Mouse (Mus musculus) gastrocnemius, postnatal 10 days (tissue): ENCODE data around the gene Phactr1. TPM values are rescaled to one million over a fixed set of nuclear protein-coding genes. Genes with fewer than 3 reads are reported as not detected.

ENCODE experiments used
- DNase-seq: peaks from one replicate; pipeline ENCODE4 v3.0.0; 2021; ENCODE audit warnings: mixed read lengths
- total RNA-seq, 2 experiments: library from RNA; stranded (reverse); gene quantifications; 2 replicates each; pipeline ENCODE4 v1.2.3; 2021

Gene Phactr1
- total RNA-seq, 2 experiments from 2014 or later, result 7.1 to 9.1 TPM

GRCm38 (mm10) chr13:42976967-42977366 is 296.5 kb downstream of the Phactr1 start:
- no peak for DNase-seq

GRCm38 (mm10) chr13:42980581-42980980 is 300.2 kb downstream of the Phactr1 start:
- no peak for DNase-seq

GRCm38 (mm10) chr13:42982646-42983045 is 302.2 kb downstream of the Phactr1 start:
- DNase-seq, result no peak

- no peak for DNase-seq
Measured at GRCm38 (mm10) chr13:42985806-42986205, 305.4 kb downstream of the Phactr1 start.

- DNase-seq, result no peak
Measured at GRCm38 (mm10) chr13:42987931-42988579, 307.6 kb downstream of the Phactr1 start.

GRCm38 (mm10) chr13:42989481-42989880 is 309.1 kb downstream of the Phactr1 start:
- DNase-seq, result no peak

- DNase-seq, result no peak
Measured at GRCm38 (mm10) chr13:42990051-42990450, 309.6 kb downstream of the Phactr1 start.

GRCm38 (mm10) chr13:42990493-42991111 is 310.2 kb downstream of the Phactr1 start:
- no peak for DNase-seq

- DNase-seq, result no peak
Measured at GRCm38 (mm10) chr13:42991164-42991563, 310.7 kb downstream of the Phactr1 start.

GRCm38 (mm10) chr13:42992306-42992705 is 311.9 kb downstream of the Phactr1 start:
- no peak for DNase-seq

GRCm38 (mm10) chr13:42994276-42994675 is 313.9 kb downstream of the Phactr1 start:
- no peak for DNase-seq

- no peak for DNase-seq
Measured at GRCm38 (mm10) chr13:42996188-42996587, 315.8 kb downstream of the Phactr1 start.

- no peak for DNase-seq
Measured at GRCm38 (mm10) chr13:42999287-42999686, 318.9 kb downstream of the Phactr1 start.

GRCm38 (mm10) chr13:43005131-43005579 is 324.7 kb downstream of the Phactr1 start:
- peak; percentile 8 for DNase-seq

- no peak for DNase-seq
Measured at GRCm38 (mm10) chr13:43008466-43008865, 328.0 kb downstream of the Phactr1 start.

- no peak for DNase-seq
Measured at GRCm38 (mm10) chr13:43009596-43009995, 329.2 kb downstream of the Phactr1 start.

GRCm38 (mm10) chr13:43011516-43011915 is 331.1 kb downstream of the Phactr1 start:
- DNase-seq, result no peak

- no peak for DNase-seq
Measured at GRCm38 (mm10) chr13:43013984-43014383, 333.6 kb downstream of the Phactr1 start.

GRCm38 (mm10) chr13:43015768-43016167 is 335.3 kb downstream of the Phactr1 start:
- no peak for DNase-seq

GRCm38 (mm10) chr13:43018863-43019262 is 338.4 kb downstream of the Phactr1 start:
- no peak for DNase-seq

GRCm38 (mm10) chr13:43021031-43021430 is 340.6 kb downstream of the Phactr1 start:
- DNase-seq, result no peak

GRCm38 (mm10) chr13:43023005-43023404 is 342.6 kb downstream of the Phactr1 start:
- DNase-seq, result no peak

GRCm38 (mm10) chr13:43027568-43027967 is 347.1 kb downstream of the Phactr1 start:
- DNase-seq, result no peak

- no peak for DNase-seq
Measured at GRCm38 (mm10) chr13:43030222-43030621, 349.8 kb downstream of the Phactr1 start.
